14 mouse cellular contexts compared by ENCODE assay signal in genomic region chr1:38398566-38398965, GRCm38 (mm10).
A peak's percentile ranks its signal among the peaks of the same experiment; 100 is the strongest.
DNase-seq lines count a peak whose midpoint lies in the region; ATAC-seq and TF ChIP-seq lines count a peak whose summit lies in the region.
"Had no signal": no experiment of that assay in that cellular context is flagged by ENCODE, and none has a peak within 500 bp of the region (broad histone marks: within the 10 kb centered on the region; RNA-seq: fewer than 3 reads in every experiment).

No protein-coding gene starts in this region.

- whole genome bisulfite sequencing in limb, embryonic 11.5 days: 74% methylated on average over 5 of the region's 5 CpGs
- WGBS in lung, adult 2 months: 57% methylated on average over 5 of the region's 5 CpGs

- intact Hi-C loops in heart, postnatal 25 days (cut with DNase I): no loop called here
- intact Hi-C loops in left cerebral cortex, postnatal 4 days (cut with DNase I): loop anchor here (5.0 to 10.0 kb wide), 2 partner anchors 214 to 374 kb away; no protein-coding TSS in a partner anchor
- intact Hi-C loops in left cerebral cortex, postnatal 25 days (cut with DNase I): loop anchor here (10.0 kb wide), 1 partner anchor 214 kb away; no protein-coding TSS in a partner anchor

- no peaks in the 10 kb centered on the region for H3K9me3 ChIP-seq in limb, embryonic 11.5 days (ENCODE audit: control insufficient read depth, low read length)
- H3K9me3 ChIP-seq: midbrain, embryonic 13.5 days had no signal

- no peak overlapping the region for H3K4me2 ChIP-seq in limb, embryonic 11.5 days (ENCODE audit: low read depth, severe bottlenecking)
- H3K4me2 ChIP-seq: midbrain, embryonic 13.5 days had no signal

- no peak overlapping the region for H3K27ac ChIP-seq in limb, embryonic 11.5 days (replicated peaks; ENCODE audit: low read depth, low read length)
- H3K27ac ChIP-seq: midbrain, embryonic 13.5 days had no signal

- no peaks in the 10 kb centered on the region for H3K27me3 ChIP-seq in limb, embryonic 11.5 days (ENCODE audit: control insufficient read depth, insufficient read depth, low read length)
- H3K27me3 ChIP-seq: midbrain, embryonic 13.5 days had no signal

- peak; percentile 67 for DNase-seq in adrenal gland, postnatal 14 days
- DNase-seq in adrenal gland, adult 8-10 months: no peak
- peak; percentile 89 for DNase-seq in heart, adult 11 months
- no peak for DNase-seq in heart, postnatal 25 days (ENCODE audit: low spot score)
- peak; percentile 65 for DNase-seq in left cerebral cortex, postnatal 4 days
- no peak for DNase-seq in left cerebral cortex, postnatal 25 days (ENCODE audit: low spot score in 2 of 2)
- peak; percentile 18 for DNase-seq in limb, embryonic 11.5 days (ENCODE audit: low spot score)
- no peak for DNase-seq in lung, adult 2 months
- DNase-seq: kidney, adult 8-10 months; kidney, postnatal 4 days; liver had no signal

- ATAC-seq in limb, embryonic 11.5 days (ENCODE audit: insufficient number of reproducible peaks, low FRiP score, low TSS enrichment, low read depth): no peak
- ATAC-seq: CD4-positive, CD25-positive, alpha-beta regulatory T cell, adult 4 months; inflammation-experienced regulatory T-cells, adult 6 months; midbrain, embryonic 13.5 days had no signal

- peaks cover 33% of the 10 kb centered on the region for H3K4me1 ChIP-seq in limb, embryonic 11.5 days (ENCODE audit: control insufficient read depth, insufficient read depth, low read length)
- H3K4me1 ChIP-seq in lung, adult 2 months (ENCODE audit: control insufficient read depth, insufficient read depth, low read length): peaks cover 1% of the 10 kb centered on the region

- no peak overlapping the region for H3K4me3 ChIP-seq in limb, embryonic 11.5 days (ENCODE audit: low read depth, low read length)
- H3K4me3 ChIP-seq in lung, adult 2 months (replicated peaks; ENCODE audit: extremely low read depth, low read depth, low read length): no peak overlapping the region
- H3K4me3 ChIP-seq: midbrain, embryonic 13.5 days had no signal

- H3K36me3 ChIP-seq in limb, embryonic 11.5 days (ENCODE audit: control insufficient read depth, insufficient read depth, low read length): no peaks in the 10 kb centered on the region
- H3K36me3 ChIP-seq: midbrain, embryonic 13.5 days had no signal

- TF ChIP-seq POLR2A in lung, adult 2 months (IDR thresholded peaks at IDR 0.05; ENCODE audit: borderline replicate concordance, extremely low read depth, low read depth, low read length): no peak

- H3K9ac ChIP-seq in limb, embryonic 11.5 days (ENCODE audit: low read length): no peak overlapping the region
- H3K9ac ChIP-seq: midbrain, embryonic 13.5 days had no signal

- no peak for TF ChIP-seq CTCF in lung, adult 2 months (IDR thresholded peaks at IDR 0.05; ENCODE audit: insufficient read depth, low read length)

Comparison
In these comparisons a context has a peak if more than half of its experiments do, and no peak if none do; other contexts are left out.
1. DNase-seq: peak in adrenal gland, postnatal 14 days (single experiment), heart, adult 11 months (single experiment), left cerebral cortex, postnatal 4 days (single experiment) and limb, embryonic 11.5 days (single experiment); none in adrenal gland, adult 8-10 months (single experiment), heart, postnatal 25 days (single experiment), left cerebral cortex, postnatal 25 days (0 of 2) and lung, adult 2 months (single experiment).